Mouse (Mus musculus) ES-E14 (cell line): Measurements from ENCODE around the gene Cyfip2. TPM values are rescaled to one million over a fixed set of nuclear protein-coding genes. Genes with fewer than 3 reads are reported as not detected.

Source experiments
- DNase-seq: peaks from one replicate; pipeline ENCODE4 v3.0.0-alpha.2; 2013; ENCODE audit warnings: low read depth, low spot score
- H3K27ac ChIP-seq: 2 replicates; pipeline ENCODE4 v1.5.1; 2012; ENCODE audit warnings: low read depth, mild to moderate bottlenecking, low read length, moderate library complexity, mixed read lengths; ENCODE audit not compliant: poor library complexity, insufficient read depth, severe bottlenecking
- H3K36me3 ChIP-seq: 2 replicates; pipeline ENCODE4 v1.6.1; 2012; ENCODE audit warnings: mild to moderate bottlenecking, low read length, moderate library complexity, mixed read lengths; ENCODE audit not compliant: control insufficient read depth, poor library complexity, insufficient read depth, severe bottlenecking
- H3K4me1 ChIP-seq, 2 experiments: fragments of 150-350 bp in 1 of 2; sonication (generic) in 1 of 2; 2 replicates each; pipeline ENCODE4 v1.6.1; 2012; ENCODE audit warnings: low read length in 2 of 2, mild to moderate bottlenecking in 1 of 2, mixed read lengths in 1 of 2; ENCODE audit not compliant: control insufficient read depth in 2 of 2, insufficient read depth in 2 of 2, poor library complexity in 1 of 2
- H3K4me3 ChIP-seq, 2 experiments: fragments of 150-350 bp in 1 of 2; sonication (generic) in 1 of 2; 2 replicates each; pipeline ENCODE4 v1.5.1; 2012; ENCODE audit warnings: low read length in 2 of 2, low read depth in 1 of 2, mild to moderate bottlenecking in 1 of 2, mixed read lengths in 1 of 2; ENCODE audit not compliant: insufficient read depth in 1 of 2, poor library complexity in 1 of 2, severe bottlenecking in 1 of 2
- H3K9ac ChIP-seq: 2 replicates; pipeline ENCODE4 v1.6.1; 2012; ENCODE audit warnings: low read depth, mild to moderate bottlenecking, low read length, mixed read lengths; ENCODE audit not compliant: poor library complexity, insufficient read depth, severe bottlenecking
- H3K9me3 ChIP-seq: fragments of 150-350 bp; sonication (generic); 2 replicates; pipeline ENCODE4 v1.6.1; 2012; ENCODE audit warnings: low read depth, mild to moderate bottlenecking, low read length; ENCODE audit not compliant: control insufficient read depth, insufficient read depth
- CHD2 ChIP-seq: IDR thresholded peaks from 2 replicates; pipeline ENCODE4 v1.6.1; 2014; ENCODE audit warnings: mild to moderate bottlenecking, low read depth, low read length, inconsistent platforms
- HCFC1 ChIP-seq: IDR thresholded peaks from 2 replicates; pipeline ENCODE4 v1.6.1; 2012; ENCODE audit warnings: low read length, inconsistent platforms, borderline replicate concordance; ENCODE audit not compliant: insufficient read depth
- MAFK ChIP-seq: IDR thresholded peaks from 2 replicates; pipeline ENCODE4 v1.6.1; 2014; ENCODE audit warnings: mild to moderate bottlenecking, low read depth, low read length, inconsistent platforms; ENCODE audit not compliant: insufficient read depth
- ZC3H11A ChIP-seq: IDR thresholded peaks from 2 replicates; pipeline ENCODE4 v1.6.1; 2012; ENCODE audit warnings: low read depth, mild to moderate bottlenecking, inconsistent platforms, low read length, borderline replicate concordance
- ZNF384 ChIP-seq: IDR thresholded peaks from 2 replicates; pipeline ENCODE4 v1.6.1; 2012; ENCODE audit warnings: low read depth, low read length, inconsistent platforms
- in situ Hi-C, 2 experiments: fragments of 600-800 bp; cut with MboI; formaldehyde crosslinking; loops; one replicate each; pipeline ENCODE4 v1.15.1; 2025; ENCODE audit warnings: low sequenced_read_pairs in 2 of 2, inconsistent platforms in 1 of 2; ENCODE audit not compliant: unreplicated experiment in 2 of 2
- total RNA-seq: library from RNA; depleted of rRNA; stranded (reverse); fragments of 300-350 nt; gene quantifications from 2 replicates; pipeline ENCODE4 v1.2.3, GENCODE M21; 2012

Cyfip2 gene
- total RNA-seq, 1 experiment = 7.4 TPM

- TF ChIP-seq ZC3H11A = no peak
- no peak for TF ChIP-seq HCFC1
- TF ChIP-seq ZNF384 = no peak
- TF ChIP-seq CHD2 = no peak
- TF ChIP-seq MAFK = no peak
- in situ Hi-C loops = no loop called here
- no peak overlapping the region for H3K4me3 ChIP-seq
- H3K4me1 ChIP-seq = no peaks in the 10 kb centered on the region; a peak in 1 of 4 replicates
- DNase-seq = peak; percentile 79
- no peaks in the 10 kb centered on the region for H3K9me3 ChIP-seq
- peaks cover 3% of the 10 kb centered on the region; the same call in 1 of the 2 replicates for H3K36me3 ChIP-seq
- H3K9ac ChIP-seq = no peak overlapping the region
- H3K27ac ChIP-seq = no peak overlapping the region
Measured at GRCm38 (mm10) chr11:46276778-46277177, 35.9 kb downstream of the Cyfip2 start.

GRCm38 (mm10) chr11:46276168-46276567 lies 36.5 kb downstream of the Cyfip2 start:
- peaks cover 3% of the 10 kb centered on the region; the same call in 1 of the 2 replicates for H3K36me3 ChIP-seq
- H3K9me3 ChIP-seq = no peaks in the 10 kb centered on the region
- no peak overlapping the region for H3K4me3 ChIP-seq
- H3K4me1 ChIP-seq = no peaks in the 10 kb centered on the region; a peak in 1 of 4 replicates
- DNase-seq = no peak
- no peak for TF ChIP-seq MAFK
- TF ChIP-seq ZNF384 = no peak
- no peak for TF ChIP-seq CHD2
- TF ChIP-seq HCFC1 = no peak
- no peak for TF ChIP-seq ZC3H11A
- H3K27ac ChIP-seq = no peak overlapping the region
- H3K9ac ChIP-seq = no peak overlapping the region
- in situ Hi-C loops = no loop called here

- in situ Hi-C loops = no loop called here
- peak; percentile 43; the same call in 1 of the 2 replicates for TF ChIP-seq ZC3H11A
- no peak for TF ChIP-seq ZNF384
- no peak for TF ChIP-seq HCFC1
- no peak for TF ChIP-seq MAFK
Measured at GRCm38 (mm10) chr11:46275302-46275701, 37.4 kb downstream of the Cyfip2 start.

DNA sequence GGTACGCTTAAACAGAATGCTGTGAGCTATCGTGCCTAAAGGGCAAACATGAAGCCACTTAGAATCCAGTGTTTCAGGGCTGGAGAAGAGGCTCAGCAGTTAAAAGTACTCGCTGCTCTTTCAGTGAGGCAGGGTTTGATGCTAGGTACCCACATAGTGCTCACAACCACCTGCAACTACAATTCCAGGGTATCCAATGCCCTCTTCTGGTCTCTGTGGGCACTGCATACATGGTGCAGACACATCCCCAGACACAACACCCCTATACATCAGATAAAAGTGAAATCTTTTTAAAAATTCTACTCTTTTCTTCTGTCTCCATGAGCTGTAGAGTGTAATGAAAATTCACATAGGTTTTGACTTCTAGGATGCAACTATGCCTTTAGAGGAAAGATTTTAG lies 38.7 kb downstream of the Cyfip2 start:
- Histone ChIP-seq H3K27ac (no peak overlapping the region), H3K36me3 (peaks cover 3% of the 10 kb centered on the region; the same call in 1 of the 2 replicates), H3K4me1 (no peaks in the 10 kb centered on the region; a peak in 1 of 4 replicates), H3K9ac (no peak overlapping the region), H3K4me3 (no peak overlapping the region), H3K9me3 (no peaks in the 10 kb centered on the region)
- no peak for DNase-seq
- TF ChIP-seq ZC3H11A (no peak), HCFC1 (no peak), CHD2 (no peak), MAFK (no peak), ZNF384 (no peak)
- in situ Hi-C loops = no loop called here

More at GRCm38 (mm10) chr11:46275302-46275701, 37.4 kb downstream of the Cyfip2 start:
- H3K9me3 ChIP-seq = no peaks in the 10 kb centered on the region
- H3K4me3 ChIP-seq = no peak overlapping the region
- H3K4me1 ChIP-seq = no peaks in the 10 kb centered on the region; a peak in 1 of 4 replicates
- no peak overlapping the region for H3K9ac ChIP-seq
- H3K36me3 ChIP-seq = peaks cover 3% of the 10 kb centered on the region; the same call in 1 of the 2 replicates
- peak; percentile 74 for DNase-seq
- no peak overlapping the region for H3K27ac ChIP-seq

DNA sequence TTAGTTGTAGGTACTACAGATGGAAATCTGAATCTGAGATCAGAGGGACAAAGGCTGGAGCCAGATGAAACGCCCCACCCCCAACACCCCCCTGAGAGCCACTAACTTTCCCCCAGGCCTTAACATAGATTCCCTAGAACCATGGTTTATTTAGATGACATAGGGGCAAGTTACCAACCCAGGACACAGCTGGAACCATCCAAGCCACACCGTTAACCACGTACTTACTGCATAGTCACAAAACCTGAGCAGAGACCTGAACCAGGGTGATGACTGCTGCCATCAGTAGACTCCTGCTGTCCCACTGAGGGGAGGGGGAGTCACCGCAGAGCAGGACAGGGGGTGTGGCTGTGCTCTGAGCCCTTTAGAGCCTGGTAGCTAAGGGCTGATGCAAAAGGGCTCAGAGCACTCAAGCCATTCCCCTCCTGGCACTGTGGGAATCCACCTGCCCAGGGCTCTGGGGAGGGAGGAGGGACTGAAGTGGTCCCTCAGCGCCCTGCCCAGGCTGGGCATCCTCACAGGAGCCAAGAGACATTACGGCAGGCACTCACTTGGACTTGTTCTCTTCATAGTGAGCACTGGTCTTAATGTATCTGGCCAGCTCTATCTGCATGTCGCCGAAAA lies 40.5 kb downstream of the Cyfip2 start:
- H3K9ac ChIP-seq = no peak overlapping the region
- in situ Hi-C loops = no loop called here
- no peak overlapping the region for H3K27ac ChIP-seq
- no peak overlapping the region for H3K4me3 ChIP-seq
- no peaks in the 10 kb centered on the region for H3K9me3 ChIP-seq
- H3K36me3 ChIP-seq = peaks cover 3% of the 10 kb centered on the region; the same call in 1 of the 2 replicates
- TF ChIP-seq ZNF384 = no peak
- TF ChIP-seq HCFC1 = no peak
- no peak for TF ChIP-seq CHD2
- TF ChIP-seq MAFK = no peak
- no peak for TF ChIP-seq ZC3H11A
- DNase-seq = no peak
- H3K4me1 ChIP-seq = no peaks in the 10 kb centered on the region
